Mouse (Mus musculus): Measurements from ENCODE around the gene Wfdc9. TPM values are rescaled to one million over a fixed set of nuclear protein-coding genes. Genes with fewer than 3 reads are reported as not detected.
"Not testable (repeated sequence)": the region's sequence is repeated elsewhere in the genome, so short reads cannot be mapped to it uniquely, and the experiment has no call there.

Gene Wfdc9
- polyA plus RNA-seq, 1 experiment from 2014 or later: not detected

- H3K9me3 ChIP-seq: peaks cover 5% of the 10 kb centered on the region
- no peak for ATAC-seq
- H3K27ac ChIP-seq: no peak within 1 kb of the TSS
- no peak within 1 kb of the TSS for H3K4me2 ChIP-seq (replicated peaks)
- no peak within 1 kb of the TSS for H3K4me3 ChIP-seq (replicated peaks)
- no peaks in the 10 kb centered on the region for H3K36me3 ChIP-seq
- H3K4me1 ChIP-seq (replicated peaks): peaks cover 5% of the 10 kb centered on the region
- H3K9ac ChIP-seq (replicated peaks): no peak within 1 kb of the TSS
- H3K27me3 ChIP-seq: no peaks in the 10 kb centered on the region
- 87% methylated on average over 7 of the region's 7 CpGs for WGBS
Observed at GRCm38 (mm10) chr2:164673987-164674386, 17.6 kb upstream of the Wfdc9 start, which contains the start of gene Wfdc11. TSS of gene Wfdc11 (minus strand) at chr2:164674087.

DNA sequence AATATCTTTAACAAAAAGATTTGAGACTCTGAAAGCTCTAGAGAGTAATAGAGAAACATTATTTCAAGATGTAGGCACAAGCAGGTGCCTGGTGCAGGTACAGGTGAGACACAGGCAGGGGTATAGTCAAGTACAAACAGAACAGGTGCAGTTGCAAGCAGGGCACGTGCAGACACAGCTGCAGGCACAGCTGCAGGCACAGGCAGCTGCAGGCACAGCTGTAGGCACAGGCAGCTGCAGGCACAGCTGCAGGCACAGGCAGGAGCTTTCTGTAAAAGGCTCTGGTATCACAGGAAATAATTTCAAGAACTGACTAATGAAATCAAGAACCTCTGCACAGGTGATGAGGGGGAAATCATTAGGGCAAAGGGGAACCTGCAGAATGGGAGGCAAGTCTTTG is 14.6 kb upstream of the Wfdc9 start:
- ATAC-seq: no peak
- Histone ChIP-seq H3K36me3 (no peaks in the 10 kb centered on the region), H3K27me3 (no peaks in the 10 kb centered on the region), H3K4me2 (replicated peaks) (no peak overlapping the region), H3K4me3 (replicated peaks) (no peak overlapping the region), H3K27ac (no peak overlapping the region), H3K4me1 (replicated peaks) (no peaks in the 10 kb centered on the region), H3K9ac (replicated peaks) (no peak overlapping the region), H3K9me3 (peaks cover 2% of the 10 kb centered on the region)
- WGBS: 27% methylated on average over 1 of the region's 1 CpGs

GRCm38 (mm10) chr2:164670261-164670660 is 13.9 kb upstream of the Wfdc9 start:
- Histone ChIP-seq H3K4me2 (replicated peaks) (no peak overlapping the region), H3K4me1 (replicated peaks) (no peaks in the 10 kb centered on the region), H3K36me3 (no peaks in the 10 kb centered on the region), H3K27me3 (no peaks in the 10 kb centered on the region), H3K27ac (no peak overlapping the region), H3K9ac (replicated peaks) (no peak overlapping the region), H3K9me3 (no peaks in the 10 kb centered on the region; the same call in 1 of the 2 replicates), H3K4me3 (replicated peaks) (no peak overlapping the region)
- ATAC-seq: no peak
- WGBS: 85% methylated on average over 5 of the region's 5 CpGs

- WGBS: 89% methylated on average over 7 of the region's 7 CpGs
- no peak overlapping the region for H3K9ac ChIP-seq (replicated peaks)
Observed at GRCm38 (mm10) chr2:164664851-164665250, 8.5 kb upstream of the Wfdc9 start.

GRCm38 (mm10) chr2:164655858-164656257 is 525 bp downstream of the Wfdc9 start, which contains the start of gene Wfdc10:
TSS of gene Wfdc10 (plus strand) at chr2:164656046.
- Histone ChIP-seq H3K4me2 (replicated peaks) (no peak within 1 kb of the TSS), H3K4me3 (replicated peaks) (no peak within 1 kb of the TSS), H3K36me3 (no peaks in the 10 kb centered on the region), H3K9me3 (no peaks in the 10 kb centered on the region), H3K4me1 (replicated peaks) (no peaks in the 10 kb centered on the region), H3K27ac (no peak within 1 kb of the TSS), H3K9ac (replicated peaks) (no peak within 1 kb of the TSS), H3K27me3 (no peaks in the 10 kb centered on the region)
- 18% methylated on average over 11 of the region's 11 CpGs for WGBS
- ATAC-seq: no peak

More at GRCm38 (mm10) chr2:164664851-164665250, 8.5 kb upstream of the Wfdc9 start:
- H3K27me3 ChIP-seq: no peaks in the 10 kb centered on the region
- H3K4me1 ChIP-seq (replicated peaks): no peaks in the 10 kb centered on the region
- H3K27ac ChIP-seq: no peak overlapping the region
- H3K9me3 ChIP-seq: no peaks in the 10 kb centered on the region
- H3K36me3 ChIP-seq: no peaks in the 10 kb centered on the region
- no peak overlapping the region for H3K4me2 ChIP-seq (replicated peaks)
- ATAC-seq: no peak
- no peak overlapping the region for H3K4me3 ChIP-seq (replicated peaks)

DNA sequence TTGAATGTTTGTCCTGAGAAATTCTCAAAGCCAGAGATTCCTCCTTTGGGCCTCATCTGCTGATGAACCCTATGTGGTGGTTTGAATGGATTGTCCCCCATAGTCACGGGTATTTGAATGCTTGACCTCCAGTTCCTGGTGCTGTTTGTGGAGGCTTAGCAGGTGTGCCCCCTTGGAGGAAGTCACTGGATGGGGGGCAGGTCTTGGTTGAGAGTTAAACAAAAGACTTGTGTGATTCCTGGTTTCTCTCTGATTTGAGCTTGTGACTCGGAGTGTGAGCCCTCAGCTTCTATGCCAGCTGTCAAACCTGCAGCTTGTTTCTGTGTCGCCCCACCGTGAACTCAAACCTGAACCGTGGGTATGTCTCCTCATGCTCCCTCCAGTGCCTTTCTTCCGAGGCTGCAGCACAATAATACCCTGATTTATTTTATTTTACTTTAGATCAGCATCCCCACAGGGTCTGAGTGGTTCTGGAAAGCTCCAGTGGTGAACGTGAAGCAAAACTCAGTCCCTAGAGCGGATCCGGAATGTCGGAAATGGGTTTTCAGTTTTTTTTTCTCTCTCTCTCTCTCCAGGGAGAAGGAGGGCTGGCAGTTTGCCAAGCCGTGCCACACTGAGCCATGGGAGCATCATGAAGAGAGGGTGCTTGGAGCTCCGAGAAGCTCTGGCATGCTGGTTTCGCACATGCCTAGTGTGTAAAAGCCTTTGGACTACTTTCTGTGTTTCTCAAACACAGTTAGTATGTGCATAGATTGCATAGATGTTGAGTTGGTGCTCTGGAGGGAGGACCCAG is 14.3 kb downstream of the Wfdc9 start:
- H3K27me3 ChIP-seq: no peaks in the 10 kb centered on the region
- no peak overlapping the region for H3K4me2 ChIP-seq (replicated peaks)
- ATAC-seq: no peak
- H3K9ac ChIP-seq (replicated peaks): no peak overlapping the region
- H3K36me3 ChIP-seq: no peaks in the 10 kb centered on the region
- no peak overlapping the region for H3K4me3 ChIP-seq (replicated peaks)
- no peaks in the 10 kb centered on the region for H3K4me1 ChIP-seq (replicated peaks)
- 78% methylated on average over 13 of the region's 13 CpGs for WGBS
- H3K9me3 ChIP-seq: no peaks in the 10 kb centered on the region
- H3K27ac ChIP-seq: no peak overlapping the region

GRCm38 (mm10) chr2:164641129-164641528 is 15.3 kb downstream of the Wfdc9 start:
- Histone ChIP-seq H3K9me3 (no peaks in the 10 kb centered on the region), H3K4me1 (replicated peaks) (no peaks in the 10 kb centered on the region), H3K36me3 (no peaks in the 10 kb centered on the region), H3K9ac (replicated peaks) (no peak overlapping the region), H3K27ac (no peak overlapping the region), H3K4me2 (replicated peaks) (no peak overlapping the region), H3K27me3 (no peaks in the 10 kb centered on the region), H3K4me3 (replicated peaks) (no peak overlapping the region)
- no peak for ATAC-seq
- WGBS: 64% methylated on average over 7 of the region's 7 CpGs

GRCm38 (mm10) chr2:164638696-164639095 is 17.7 kb downstream of the Wfdc9 start, which contains the start of gene Wfdc16:
TSS of gene Wfdc16 (minus strand) at chr2:164638796.
- Histone ChIP-seq H3K4me3 (replicated peaks) (no peak within 1 kb of the TSS), H3K27me3 (no peaks in the 10 kb centered on the region), H3K4me1 (replicated peaks) (no peaks in the 10 kb centered on the region), H3K36me3 (no peaks in the 10 kb centered on the region), H3K9me3 (no peaks in the 10 kb centered on the region), H3K4me2 (replicated peaks) (no peak within 1 kb of the TSS), H3K9ac (replicated peaks) (no peak within 1 kb of the TSS), H3K27ac (no peak within 1 kb of the TSS)
- ATAC-seq: no peak
- WGBS: 87% methylated on average over 3 of the region's 3 CpGs

DNA sequence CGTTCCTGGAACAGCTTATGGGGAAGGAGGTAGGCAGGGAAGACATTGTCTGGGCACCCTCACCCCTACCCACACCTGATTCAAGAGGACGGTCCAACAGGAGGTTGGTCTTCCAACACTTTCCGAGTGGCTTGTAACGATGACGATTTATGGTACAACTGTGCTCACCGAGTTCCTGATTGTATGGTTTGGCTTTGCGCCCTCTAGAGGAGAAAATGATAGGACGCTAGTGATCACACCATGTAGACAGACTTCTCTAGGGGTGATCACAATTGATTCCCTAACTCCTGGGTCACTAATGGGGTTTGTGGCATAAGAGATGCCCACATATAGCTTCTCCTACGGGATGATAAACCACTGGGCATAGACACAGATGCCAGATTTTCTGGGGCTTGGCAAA is 21.1 kb downstream of the Wfdc9 start:
- no peaks in the 10 kb centered on the region for H3K36me3 ChIP-seq
- H3K4me1 ChIP-seq (replicated peaks): no peaks in the 10 kb centered on the region
- H3K27ac ChIP-seq: no peak overlapping the region
- no peaks in the 10 kb centered on the region for H3K9me3 ChIP-seq
- WGBS: 76% methylated on average over 9 of the region's 9 CpGs
- no peak overlapping the region for H3K4me2 ChIP-seq (replicated peaks)
- no peak for ATAC-seq
- H3K27me3 ChIP-seq: no peaks in the 10 kb centered on the region
- H3K9ac ChIP-seq (replicated peaks): no peak overlapping the region
- H3K4me3 ChIP-seq (replicated peaks): no peak overlapping the region

DNA sequence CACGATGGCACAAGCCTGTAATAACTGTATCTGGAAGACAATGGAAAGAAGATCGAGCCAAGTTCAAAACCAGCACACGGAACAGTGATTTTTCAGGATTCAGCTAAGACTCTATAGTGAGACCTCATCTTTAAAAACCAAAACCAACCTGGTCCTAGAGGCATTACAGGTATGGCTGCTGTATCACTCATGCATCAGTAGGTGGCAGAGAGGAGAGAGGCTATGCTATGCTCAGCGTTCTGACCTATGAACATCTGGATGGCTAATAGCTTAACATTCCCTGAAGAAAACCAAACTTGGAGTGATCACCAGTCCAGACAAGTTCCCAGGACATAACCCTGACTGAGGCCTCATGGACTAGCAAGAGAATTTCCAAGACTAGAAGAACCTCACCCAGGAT is 34.6 kb downstream of the Wfdc9 start:
- WGBS: 84% methylated on average over 4 of the region's 4 CpGs
- no peak overlapping the region for H3K4me3 ChIP-seq (replicated peaks)
- no peaks in the 10 kb centered on the region for H3K27me3 ChIP-seq
- no peak overlapping the region for H3K4me2 ChIP-seq (replicated peaks)
- no peak overlapping the region for H3K9ac ChIP-seq (replicated peaks)
- ATAC-seq: no peak
- H3K27ac ChIP-seq: no peak overlapping the region
- H3K36me3 ChIP-seq: no peaks in the 10 kb centered on the region
- H3K9me3 ChIP-seq: no peaks in the 10 kb centered on the region
- H3K4me1 ChIP-seq (replicated peaks): no peaks in the 10 kb centered on the region

GRCm38 (mm10) chr2:164619050-164619449 is 37.3 kb downstream of the Wfdc9 start:
- no peak for ATAC-seq
- no peak overlapping the region for H3K4me3 ChIP-seq (replicated peaks)
- no peak overlapping the region for H3K9ac ChIP-seq (replicated peaks)
- H3K27ac ChIP-seq: no peak overlapping the region
- no peaks in the 10 kb centered on the region for H3K27me3 ChIP-seq
- no peaks in the 10 kb centered on the region for H3K36me3 ChIP-seq
- no peaks in the 10 kb centered on the region for H3K4me1 ChIP-seq (replicated peaks)
- H3K9me3 ChIP-seq: no peaks in the 10 kb centered on the region
- WGBS: 79% methylated on average over 5 of the region's 5 CpGs
- no peak overlapping the region for H3K4me2 ChIP-seq (replicated peaks)

- Histone ChIP-seq H3K27me3 (no peaks in the 10 kb centered on the region), H3K4me2 (replicated peaks) (no peak overlapping the region), H3K4me1 (replicated peaks) (no peaks in the 10 kb centered on the region), H3K9ac (replicated peaks) (no peak overlapping the region), H3K27ac (no peak overlapping the region), H3K4me3 (replicated peaks) (no peak overlapping the region), H3K9me3 (no peaks in the 10 kb centered on the region), H3K36me3 (no peaks in the 10 kb centered on the region)
- ATAC-seq: no peak
- 90% methylated on average over 3 of the region's 3 CpGs for WGBS
Observed at GRCm38 (mm10) chr2:164615386-164615785, 41.0 kb downstream of the Wfdc9 start.

DNA sequence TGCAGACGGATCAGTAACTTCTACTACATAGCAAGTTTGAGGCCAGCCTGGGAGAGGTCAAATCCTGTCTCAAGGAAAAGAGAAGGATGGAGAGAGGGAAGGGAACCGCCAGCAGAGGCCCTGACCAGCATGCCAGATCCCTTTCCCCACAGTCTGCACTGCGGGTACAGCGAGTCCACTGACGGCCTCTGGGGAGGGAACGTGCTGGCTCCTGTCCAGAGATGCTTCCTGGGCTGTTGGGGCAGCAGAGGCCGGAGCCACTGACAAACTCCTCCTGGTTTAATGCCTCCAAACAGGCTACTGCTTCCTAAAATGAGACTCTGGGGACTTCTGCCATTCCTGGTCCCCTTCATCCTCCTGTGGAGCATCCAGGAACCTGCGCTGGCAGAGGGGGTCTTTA is 42.9 kb downstream of the Wfdc9 start, which contains the start of the genes Wfdc6b and Wfdc8:
Gene Wfdc6b (plus strand): TSS at position 52 of the 400 bp plus-strand sequence.
Gene Wfdc8 (minus strand): TSS at position 156 of the 400 bp plus-strand sequence.
- not testable (repeated sequence) for H3K4me2 ChIP-seq (replicated peaks); H3K9me3 ChIP-seq; ATAC-seq; H3K27me3 ChIP-seq; H3K4me1 ChIP-seq (replicated peaks); H3K9ac ChIP-seq (replicated peaks); H3K27ac ChIP-seq; H3K4me3 ChIP-seq (replicated peaks); H3K36me3 ChIP-seq
- WGBS: 52% methylated on average over 8 of the region's 8 CpGs
